Mouse (Mus musculus) bone marrow, adult 2 months (tissue): ENCODE results near the gene Cngb1.

Experiments
- CTCF ChIP-seq: fragments of 200-500 bp; IDR thresholded peaks from 2 replicates; pipeline ENCODE4 v1.5.1; 2011; ENCODE audit warnings: low read length, control low read depth; ENCODE audit not compliant: control insufficient read depth, insufficient read depth
- POLR2A ChIP-seq: fragments of 200-500 bp; IDR thresholded peaks from 2 replicates; pipeline ENCODE4 v1.6.1; 2011; ENCODE audit warnings: low read depth, mild to moderate bottlenecking, control low read depth, low read length, borderline replicate concordance; ENCODE audit not compliant: control insufficient read depth

GRCm38 (mm10) chr8:95302410-95302809, 4.0 kb downstream of the Cngb1 start:
- TF ChIP-seq CTCF (peak; percentile 34; the same call in 1 of the 2 replicates), POLR2A (no peak)
